Mouse (Mus musculus) limb, embryonic 12.5 days (tissue): Measurements from ENCODE around the gene Tfrc. TPM values are rescaled to one million over a fixed set of nuclear protein-coding genes. Genes with fewer than 3 reads are reported as not detected.
A peak's percentile ranks its signal among the peaks of the same experiment; 100 is the strongest.

ENCODE experiments used
- ATAC-seq: fragments of 200-750 bp; cut with Nextera tagmentation; 2 replicates; pipeline ENCODE4 v1.8.0; 2017; ENCODE audit warnings: low read depth, moderate TSS enrichment; ENCODE audit not compliant: insufficient number of reproducible peaks, insufficient read depth, low FRiP score, low TSS enrichment
- H3K27ac ChIP-seq: fragments of 300-500 bp; sonication (generic); 2 replicates; pipeline ENCODE4 v1.5.1; 2016; ENCODE audit warnings: mild to moderate bottlenecking, moderate library complexity
- H3K27me3 ChIP-seq: fragments of 300-500 bp; sonication (generic); 2 replicates; pipeline ENCODE4 v1.6.1; 2016; ENCODE audit warnings: mild to moderate bottlenecking, moderate library complexity
- H3K36me3 ChIP-seq: fragments of 300-500 bp; sonication (generic); 2 replicates; pipeline ENCODE4 v1.6.1; 2016; ENCODE audit warnings: mild to moderate bottlenecking, moderate library complexity
- H3K4me1 ChIP-seq: fragments of 300-500 bp; sonication (generic); replicated peaks from 2 replicates; pipeline ENCODE4 v1.6.1; 2016
- H3K4me2 ChIP-seq: fragments of 300-500 bp; sonication (generic); 2 replicates; pipeline ENCODE4 v1.6.1; 2016; ENCODE audit warnings: mild to moderate bottlenecking, moderate library complexity
- H3K4me3 ChIP-seq: fragments of 300-500 bp; sonication (generic); replicated peaks from 2 replicates; pipeline ENCODE4 v1.5.1; 2016; ENCODE audit warnings: mild to moderate bottlenecking
- H3K9ac ChIP-seq: fragments of 300-500 bp; sonication (generic); replicated peaks from 2 replicates; pipeline ENCODE4 v1.6.1; 2016; ENCODE audit warnings: mild to moderate bottlenecking, moderate library complexity
- H3K9me3 ChIP-seq: fragments of 300-500 bp; sonication (generic); 2 replicates; pipeline ENCODE4 v1.6.1; 2016; ENCODE audit warnings: mild to moderate bottlenecking, moderate library complexity
- WGBS: fragments of 180-500 bp; shearing (Covaris S2); methylation state at CpG from one replicate; pipeline ENCODE4 v1.1.7; 2016; 5-methylcytosine and 5-hydroxymethylcytosine counted together
- polyA plus RNA-seq: library from polyadenylated mRNA; unstranded; fragments of >200 nt; fragmentation: Nextera tagmentation; extraction: Ambion mirVana; gene quantifications from 2 replicates; pipeline ENCODE4 v1.2.1, GENCODE M21; 2016

Tfrc gene
- polyA plus RNA-seq, 1 experiment from 2014 or later = 40.7 TPM

- WGBS = 90% methylated on average over 10 of the region's 10 CpGs
- Histone ChIP-seq H3K9me3 (no peaks in the 10 kb centered on the region), H3K4me3 (no peak overlapping the region), H3K36me3 (peaks cover 89% of the 10 kb centered on the region), H3K27ac (no peak overlapping the region), H3K9ac (no peak overlapping the region), H3K4me1 (no peaks in the 10 kb centered on the region; the same call in 1 of the 2 replicates), H3K27me3 (no peaks in the 10 kb centered on the region), H3K4me2 (no peak overlapping the region)
- ATAC-seq = no peak
Measured at GRCm38 (mm10) chr16:32670354-32671124, 61.8 kb downstream of the Tfrc start.

DNA sequence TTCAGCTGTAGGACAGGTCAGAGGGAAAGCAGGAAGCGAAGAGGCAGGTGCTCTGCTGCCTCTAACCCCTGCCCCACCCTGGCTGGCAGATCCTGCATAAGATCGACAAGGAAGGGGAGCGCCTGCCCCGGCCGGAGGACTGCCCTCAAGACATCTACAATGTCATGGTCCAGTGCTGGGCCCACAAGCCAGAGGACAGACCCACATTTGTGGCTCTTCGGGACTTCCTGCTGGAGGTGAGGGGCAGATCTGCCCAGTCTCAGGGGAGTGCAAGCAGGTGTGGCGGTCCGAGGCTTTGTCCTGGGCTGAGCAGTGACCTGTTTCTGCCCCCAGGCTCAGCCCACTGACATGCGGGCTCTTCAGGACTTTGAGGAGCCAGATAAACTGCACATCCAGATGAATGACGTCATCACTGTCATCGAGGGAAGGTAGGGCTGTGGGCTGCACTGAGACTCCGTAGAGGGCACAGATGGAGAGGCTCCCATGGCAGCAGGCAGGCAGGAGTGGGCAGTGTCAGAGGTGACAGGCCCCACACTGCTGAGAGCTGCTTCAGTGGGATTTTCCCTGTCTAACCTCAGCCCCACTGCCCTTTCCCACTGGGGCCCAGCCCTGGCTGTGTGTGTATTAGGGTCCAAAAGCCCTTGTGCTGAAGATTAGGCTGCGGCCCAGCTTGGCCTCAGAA is 62.6 kb downstream of the Tfrc start:
- H3K4me2 ChIP-seq = no peak overlapping the region
- peak overlapping the region; percentile 37; the same call in 1 of the 2 replicates for H3K9ac ChIP-seq
- WGBS = 89% methylated on average over 13 of the region's 13 CpGs
- no peaks in the 10 kb centered on the region; the same call in 1 of the 2 replicates for H3K4me1 ChIP-seq
- H3K4me3 ChIP-seq = no peak overlapping the region
- no peak overlapping the region for H3K27ac ChIP-seq
- ATAC-seq = no peak
- H3K9me3 ChIP-seq = no peaks in the 10 kb centered on the region
- H3K36me3 ChIP-seq = peaks cover 89% of the 10 kb centered on the region
- H3K27me3 ChIP-seq = no peaks in the 10 kb centered on the region

DNA sequence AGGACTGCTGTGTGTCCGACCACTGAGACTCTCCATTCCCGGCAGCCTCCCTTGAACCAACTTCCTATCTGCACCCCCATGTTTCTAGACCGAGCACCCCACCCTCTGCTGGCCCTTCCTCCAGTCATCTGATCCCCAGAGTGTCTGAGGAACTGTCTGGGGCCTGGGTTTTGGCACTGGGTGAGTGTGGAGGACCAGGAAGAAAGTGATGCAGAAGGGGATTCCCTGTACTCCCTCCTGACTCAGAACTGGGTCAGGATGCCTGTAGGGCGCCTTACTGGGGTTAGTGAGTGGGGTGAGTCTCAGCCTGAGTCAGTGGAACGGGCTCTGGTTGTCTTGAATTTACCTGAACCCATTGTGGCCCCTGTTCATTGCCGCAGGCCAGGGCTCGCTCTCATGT is 63.5 kb downstream of the Tfrc start:
- Histone ChIP-seq H3K27ac (no peak overlapping the region), H3K27me3 (no peaks in the 10 kb centered on the region), H3K4me2 (no peak overlapping the region), H3K36me3 (peaks cover 98% of the 10 kb centered on the region), H3K4me3 (no peak overlapping the region), H3K4me1 (no peaks in the 10 kb centered on the region; the same call in 1 of the 2 replicates), H3K9me3 (no peaks in the 10 kb centered on the region), H3K9ac (no peak overlapping the region)
- 88% methylated on average over 7 of the region's 7 CpGs for WGBS
- no peak for ATAC-seq

DNA sequence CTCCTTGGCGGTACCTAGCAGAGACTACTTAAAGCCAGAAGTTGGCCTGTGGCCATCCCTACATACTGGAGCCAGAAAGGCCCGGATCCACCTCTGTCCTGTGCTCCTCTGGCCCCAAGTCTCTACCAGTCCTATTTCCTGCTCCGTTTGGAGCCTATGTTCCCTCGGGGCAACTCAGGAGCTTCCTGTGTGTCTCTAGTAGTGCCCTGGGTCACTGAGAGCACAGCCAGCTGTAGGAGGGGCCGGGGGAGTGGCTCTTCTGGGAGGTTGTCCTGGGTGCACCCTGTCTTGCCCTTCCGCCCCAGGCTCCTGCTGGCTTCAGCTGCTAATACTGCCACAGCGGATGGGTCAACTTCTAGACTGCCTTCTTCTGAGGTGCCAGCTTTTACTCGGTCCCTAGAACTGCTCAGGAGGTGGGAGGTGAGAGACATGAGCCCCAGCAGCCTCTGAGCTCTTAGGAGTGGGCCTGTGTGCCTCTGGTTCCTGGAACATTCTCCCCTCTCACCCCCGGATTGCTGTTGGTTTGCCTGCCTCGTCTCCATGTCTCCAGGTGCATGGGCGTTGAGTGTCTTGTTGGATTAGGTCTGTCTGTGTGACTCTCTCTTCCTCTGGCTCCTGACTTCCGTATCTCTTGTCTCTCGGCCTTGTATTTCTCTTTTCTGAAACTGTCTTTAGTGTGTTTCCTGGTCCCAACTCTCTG is 64.3 kb downstream of the Tfrc start:
- Histone ChIP-seq H3K4me2 (no peak overlapping the region), H3K4me3 (no peak overlapping the region), H3K36me3 (peaks cover 100% of the 10 kb centered on the region), H3K27me3 (no peaks in the 10 kb centered on the region), H3K4me1 (no peaks in the 10 kb centered on the region), H3K27ac (no peak overlapping the region), H3K9ac (no peak overlapping the region), H3K9me3 (no peaks in the 10 kb centered on the region)
- WGBS = 75% methylated on average over 13 of the region's 13 CpGs
- no peak for ATAC-seq

DNA sequence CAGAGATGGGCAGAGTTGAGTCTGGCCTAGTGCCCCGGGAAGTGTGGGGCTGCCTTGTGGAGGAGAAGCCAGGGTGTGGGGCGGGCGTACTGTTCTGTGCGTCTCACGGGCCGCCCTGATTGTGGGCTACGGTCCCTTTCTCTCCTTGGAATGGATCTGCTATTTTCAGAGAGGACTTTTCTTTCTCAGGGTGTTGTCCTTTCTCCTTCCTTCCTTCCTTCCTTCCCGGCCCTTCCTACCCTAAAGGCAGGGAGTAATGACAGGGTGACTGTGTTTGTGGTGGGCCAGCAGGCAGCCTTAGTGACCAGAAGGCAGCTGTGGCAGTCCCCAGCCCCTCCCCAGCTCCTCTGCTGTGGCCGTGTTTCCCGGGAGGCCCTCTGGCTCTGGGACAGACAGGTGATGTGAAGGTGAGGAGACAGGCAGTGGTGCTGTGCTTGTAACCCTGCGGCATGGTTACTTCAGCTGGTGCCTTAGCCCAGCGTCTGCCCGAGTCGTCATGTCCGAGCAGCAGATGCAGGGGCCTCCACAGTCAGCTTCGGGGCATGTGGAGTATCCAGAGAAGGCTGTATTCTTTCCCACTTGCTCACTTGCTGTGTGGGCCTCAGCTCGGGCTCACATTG is 65.5 kb downstream of the Tfrc start:
- no peaks in the 10 kb centered on the region for H3K9me3 ChIP-seq
- no peak overlapping the region for H3K9ac ChIP-seq
- H3K4me2 ChIP-seq = no peak overlapping the region
- WGBS = 91% methylated on average over 17 of the region's 17 CpGs
- H3K4me1 ChIP-seq = no peaks in the 10 kb centered on the region
- no peak overlapping the region for H3K4me3 ChIP-seq
- H3K27ac ChIP-seq = no peak overlapping the region
- no peaks in the 10 kb centered on the region for H3K27me3 ChIP-seq
- H3K36me3 ChIP-seq = peaks cover 100% of the 10 kb centered on the region
- no peak for ATAC-seq

DNA sequence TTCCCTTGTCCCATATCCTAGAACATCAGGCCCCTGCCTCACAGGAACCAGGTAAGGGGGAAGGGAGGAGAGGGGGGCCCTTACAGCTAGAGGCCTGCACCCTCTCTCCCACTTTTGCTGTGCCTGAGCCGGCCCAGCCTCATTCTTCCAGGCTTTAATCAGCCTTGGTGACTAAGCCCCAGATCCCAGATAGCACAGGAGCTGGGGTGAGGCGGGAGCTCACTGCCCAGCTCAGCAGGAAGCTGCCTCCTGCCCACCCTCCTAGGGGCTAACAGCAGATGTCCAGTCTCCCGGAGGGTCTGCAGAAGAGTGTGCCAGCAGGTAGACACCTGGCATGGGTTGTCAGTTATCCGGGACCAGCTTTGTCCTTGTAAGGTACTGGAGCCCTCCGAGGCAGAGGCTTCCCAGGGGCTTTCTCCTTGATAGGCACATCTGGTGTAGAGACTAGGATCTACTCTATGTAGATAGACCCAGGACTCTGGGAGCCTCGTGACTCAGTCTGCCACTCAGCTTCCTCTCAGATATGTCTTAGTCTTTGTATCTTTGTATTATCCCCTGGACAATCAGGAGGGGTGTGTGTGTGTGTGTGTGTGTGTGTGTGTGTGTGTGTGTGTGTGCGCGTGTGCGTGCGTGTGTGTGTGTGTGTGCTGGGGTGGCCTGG is 68.5 kb downstream of the Tfrc start:
- 90% methylated on average over 10 of the region's 10 CpGs for WGBS
- no peak overlapping the region for H3K27ac ChIP-seq
- ATAC-seq = no peak
- H3K27me3 ChIP-seq = no peaks in the 10 kb centered on the region
- peaks cover 95% of the 10 kb centered on the region for H3K36me3 ChIP-seq
- H3K9ac ChIP-seq = no peak overlapping the region
- no peaks in the 10 kb centered on the region for H3K9me3 ChIP-seq
- no peak overlapping the region for H3K4me3 ChIP-seq
- H3K4me2 ChIP-seq = no peak overlapping the region
- H3K4me1 ChIP-seq = no peaks in the 10 kb centered on the region

GRCm38 (mm10) chr16:32677903-32678302 is 69.2 kb downstream of the Tfrc start:
- Histone ChIP-seq H3K9me3 (no peaks in the 10 kb centered on the region), H3K36me3 (peaks cover 94% of the 10 kb centered on the region), H3K9ac (no peak overlapping the region), H3K27ac (no peak overlapping the region), H3K27me3 (no peaks in the 10 kb centered on the region), H3K4me1 (no peaks in the 10 kb centered on the region), H3K4me2 (no peak overlapping the region), H3K4me3 (no peak overlapping the region)
- ATAC-seq = no peak
- WGBS = 70% methylated on average over 14 of the region's 14 CpGs

GRCm38 (mm10) chr16:32678812-32679211 is 70.1 kb downstream of the Tfrc start:
- no peak for ATAC-seq
- Histone ChIP-seq H3K9ac (no peak overlapping the region), H3K4me1 (no peaks in the 10 kb centered on the region), H3K36me3 (peaks cover 92% of the 10 kb centered on the region), H3K4me2 (no peak overlapping the region), H3K9me3 (no peaks in the 10 kb centered on the region), H3K27ac (no peak overlapping the region), H3K27me3 (no peaks in the 10 kb centered on the region), H3K4me3 (no peak overlapping the region)
- WGBS = 90% methylated on average over 14 of the region's 14 CpGs

DNA sequence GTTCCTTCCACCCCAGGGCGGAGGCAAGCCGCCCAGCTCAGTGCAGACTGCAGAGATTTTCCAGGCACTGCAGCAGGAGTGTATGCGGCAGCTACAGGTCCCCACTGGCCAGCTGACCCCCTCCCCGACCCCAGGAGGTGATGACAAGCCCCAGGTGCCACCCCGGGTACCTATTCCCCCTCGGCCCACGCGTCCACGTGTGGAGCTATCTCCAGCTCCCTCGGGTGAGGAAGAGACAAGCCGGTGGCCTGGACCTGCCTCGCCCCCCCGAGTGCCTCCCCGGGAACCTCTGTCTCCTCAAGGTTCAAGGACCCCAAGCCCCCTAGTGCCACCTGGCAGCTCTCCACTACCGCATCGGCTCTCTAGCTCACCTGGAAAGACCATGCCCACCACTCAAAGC is 71.3 kb downstream of the Tfrc start:
- 94% methylated on average over 16 of the region's 16 CpGs for WGBS

GRCm38 (mm10) chr16:32680806-32681205 is 72.1 kb downstream of the Tfrc start:
- no peak overlapping the region for H3K27ac ChIP-seq
- H3K4me3 ChIP-seq = no peak overlapping the region
- H3K27me3 ChIP-seq = no peaks in the 10 kb centered on the region
- H3K4me1 ChIP-seq = no peaks in the 10 kb centered on the region
- WGBS = 96% methylated on average over 6 of the region's 6 CpGs
- H3K9me3 ChIP-seq = no peaks in the 10 kb centered on the region
- peaks cover 72% of the 10 kb centered on the region for H3K36me3 ChIP-seq
- ATAC-seq = no peak
- no peak overlapping the region for H3K9ac ChIP-seq
- H3K4me2 ChIP-seq = no peak overlapping the region

More for the DNA sequence above, 71.3 kb downstream of the Tfrc start:
- H3K27me3 ChIP-seq = no peaks in the 10 kb centered on the region
- no peak overlapping the region for H3K9ac ChIP-seq
- peaks cover 81% of the 10 kb centered on the region for H3K36me3 ChIP-seq
- H3K27ac ChIP-seq = no peak overlapping the region
- no peaks in the 10 kb centered on the region for H3K4me1 ChIP-seq
- H3K4me3 ChIP-seq = no peak overlapping the region
- ATAC-seq = no peak
- no peak overlapping the region for H3K4me2 ChIP-seq
- no peaks in the 10 kb centered on the region for H3K9me3 ChIP-seq
